Mouse (Mus musculus) kidney, postnatal 4 days (tissue): Measurements from ENCODE around the gene Rfpl4b.
A peak's percentile ranks its signal among the peaks of the same experiment; 100 is the strongest.
"Not testable (repeated sequence)": the region's sequence is repeated elsewhere in the genome, so short reads cannot be mapped to it uniquely, and the experiment has no call there.

Experiments
- DNase-seq, 2 experiments: peaks; one replicate each; pipeline ENCODE4 v3.0.0; 2021; ENCODE audit warnings: mixed read lengths in 2 of 2

Rfpl4b gene

GRCm38 (mm10) chr10:38821679-38822078 is at the start of gene Rfpl4b:
TSS of gene Rfpl4b (minus strand) at chr10:38821779.
- DNase-seq, result no peak

DNA sequence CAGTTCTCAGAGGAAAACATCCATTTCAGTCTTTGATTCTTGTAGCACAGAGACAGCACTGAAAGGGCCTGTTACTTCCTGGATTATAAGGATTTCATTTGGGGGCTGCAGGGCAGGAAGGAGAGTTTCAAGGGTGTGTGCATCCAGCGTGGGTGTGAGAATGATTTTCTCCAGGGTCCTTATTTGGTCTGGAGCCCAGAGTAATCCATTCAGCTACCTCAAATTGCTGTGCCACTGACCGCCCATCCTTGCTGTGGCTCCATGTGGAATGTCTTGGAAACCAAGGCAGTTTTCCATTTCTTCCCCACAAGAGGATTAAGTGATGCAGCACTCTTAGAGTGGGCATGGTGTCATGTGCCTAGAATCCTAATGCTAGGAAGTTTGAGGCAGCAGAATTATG is 33.6 kb upstream of the Rfpl4b start:
- DNase-seq, result no peak

GRCm38 (mm10) chr10:38850006-38850405 is 28.4 kb upstream of the Rfpl4b start:
- not testable (repeated sequence) for DNase-seq

DNA sequence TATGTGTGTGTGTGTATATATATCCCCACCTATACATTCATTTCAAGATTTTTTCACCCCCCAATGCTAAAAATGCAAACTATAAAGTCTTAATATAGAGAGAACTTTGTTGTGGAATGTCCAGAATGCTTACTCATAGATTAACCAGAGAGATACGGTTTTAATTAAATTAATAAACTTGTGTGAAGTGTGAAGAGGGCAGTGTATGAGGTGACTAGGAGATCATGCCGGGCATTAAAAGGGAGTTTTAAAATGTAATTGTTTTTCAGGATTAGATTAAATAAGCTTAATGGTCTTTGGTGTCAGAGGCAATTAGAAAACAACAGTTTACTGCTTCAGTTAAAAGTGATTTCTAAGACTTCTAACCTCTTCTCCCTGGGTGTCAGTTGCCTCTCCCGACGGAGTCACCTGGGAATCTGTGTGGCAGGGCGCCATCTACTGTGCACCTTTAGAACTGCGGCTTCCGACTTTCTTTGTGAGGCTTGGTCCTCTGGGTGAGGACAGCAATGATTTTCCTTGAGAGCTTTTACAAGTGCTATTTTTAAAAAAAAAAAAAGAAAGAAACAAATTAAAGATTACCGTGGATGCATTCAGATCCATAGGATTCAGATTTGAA is 27.4 kb upstream of the Rfpl4b start:
- peak; percentile 79 to 83 for DNase-seq

- DNase-seq, result no peak
These were observed 26.7 kb upstream of the Rfpl4b start for GRCm38 (mm10) chr10:38848231-38848630.

DNA sequence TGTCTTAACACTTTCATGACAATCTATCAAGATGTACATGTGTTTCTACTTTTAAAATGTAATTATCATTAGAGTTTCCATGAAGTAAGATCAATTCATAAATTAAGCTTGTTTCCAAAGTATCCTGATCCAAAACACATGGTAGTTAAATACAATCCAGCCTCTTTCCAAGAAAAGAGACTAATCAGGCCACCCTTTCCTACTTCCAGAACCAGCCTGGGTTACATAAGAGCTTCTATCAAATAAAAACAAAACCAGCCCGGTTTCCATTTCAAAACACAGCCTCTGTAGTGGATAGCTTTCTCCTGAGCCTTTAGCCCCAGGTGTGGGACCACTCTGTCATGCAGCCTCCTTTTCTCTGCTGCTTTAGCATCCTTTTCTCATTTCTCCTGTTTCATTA is 2.2 kb upstream of the Rfpl4b start:
- DNase-seq, result no peak

- DNase-seq, result no peak
These were observed 15.5 kb downstream of the Rfpl4b start for GRCm38 (mm10) chr10:38806056-38806455.

DNA sequence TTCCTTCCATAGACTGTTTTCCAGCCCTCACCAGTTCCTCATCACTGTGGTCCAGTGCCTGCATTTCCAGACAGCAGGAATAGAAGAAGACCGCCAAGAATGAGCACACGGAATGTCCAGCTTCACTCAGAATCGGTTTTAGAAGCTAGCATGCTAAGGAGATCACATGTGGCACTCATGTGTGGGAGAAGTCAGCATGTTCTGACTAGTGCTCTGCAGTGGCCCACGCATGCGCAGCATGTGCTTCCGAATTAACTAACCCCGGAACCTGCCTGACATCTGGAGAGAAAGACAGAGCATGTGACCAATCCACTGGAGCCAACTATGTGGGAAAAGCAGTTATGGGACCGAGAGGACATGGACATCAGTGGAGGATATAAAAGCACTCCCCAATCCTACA is 17.5 kb downstream of the Rfpl4b start:
- DNase-seq, result no peak

DNA sequence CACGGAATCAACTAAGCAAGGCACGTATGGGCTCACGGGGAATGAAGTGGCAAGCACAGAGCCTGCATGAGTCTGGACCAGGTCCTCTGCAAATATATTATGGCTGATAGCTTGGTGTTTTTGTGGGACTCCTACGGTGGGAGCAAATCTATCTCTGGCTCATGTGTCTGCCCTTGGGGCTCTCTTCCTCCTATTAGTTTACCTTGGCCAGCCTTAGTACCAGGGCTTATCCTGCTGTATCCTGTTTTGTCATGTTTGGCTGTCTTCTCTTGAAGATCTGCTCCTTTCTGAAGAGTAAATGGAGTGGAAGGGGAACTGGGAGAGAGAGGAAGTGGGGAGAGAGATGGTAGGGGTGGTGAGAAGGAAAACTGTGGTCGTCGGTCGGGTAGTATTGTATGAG is 18.3 kb downstream of the Rfpl4b start:
- DNase-seq, result no peak

- DNase-seq, result no peak
These were observed 33.0 kb downstream of the Rfpl4b start for GRCm38 (mm10) chr10:38788612-38789011.
